1 mouse cellular context compared by ENCODE assay signal in genomic region chr13:56135231-56136052, GRCm38 (mm10).
TF ChIP-seq lines count a peak whose summit lies in the region.

No protein-coding gene starts in this region.

TF ChIP-seq in CH12.LX, 34 proteins besides CTCF, POLR2A, EP300 and RAD21 (continued from another document):
- TF ChIP-seq MXI1 (IDR thresholded peaks at IDR 0.05; ENCODE audit: low read depth, low read length) (peak; percentile 46; the same call in 1 of the 2 replicates), CHD1 (IDR thresholded peaks at IDR 0.05; ENCODE audit: low read depth, low read length) (no peak), SIN3A (IDR thresholded peaks at IDR 0.05; ENCODE audit: low read length) (no peak), ELF1 (IDR thresholded peaks at IDR 0.05; ENCODE audit: low read depth, low read length) (no peak), ZKSCAN1 (IDR thresholded peaks at IDR 0.05; ENCODE audit: borderline replicate concordance, low read depth, low read length) (peak; percentile 85), USF1 (IDR thresholded peaks at IDR 0.05; ENCODE audit: low read depth, low read length) (no peak), HCFC1 (IDR thresholded peaks at IDR 0.05; ENCODE audit: low read depth, low read length) (peak; percentile 71), KAT2A (IDR thresholded peaks at IDR 0.05; ENCODE audit: insufficient replicate concordance, low read length) (peak; percentile 56; the same call in 1 of the 2 replicates), MAFK (IDR thresholded peaks at IDR 0.05; ENCODE audit: insufficient replicate concordance, low read length) (no peak), MEF2A (IDR thresholded peaks at IDR 0.05; ENCODE audit: borderline replicate concordance, low read depth, low read length) (peak; percentile 20; the same call in 1 of the 2 replicates), NELFE (IDR thresholded peaks at IDR 0.05; ENCODE audit: low read depth, low read length) (peak; percentile 72), USF2 (conservative IDR thresholded peaks at IDR 0.05; ENCODE audit: low read depth, low read length) (no peak), CHD2 (IDR thresholded peaks at IDR 0.05; ENCODE audit: low read length) (peak; percentile 34; the same call in 1 of the 2 replicates), E2F4 (IDR thresholded peaks at IDR 0.05; ENCODE audit: insufficient replicate concordance, low read depth, low read length) (no peak), POLR2AphosphoS2 (IDR thresholded peaks at IDR 0.05; ENCODE audit: low read depth, low read length) (peak; percentile 32; the same call in 1 of the 2 replicates), NRF1 (IDR thresholded peaks at IDR 0.05; ENCODE audit: low read depth, low read length) (peak; percentile 20; the same call in 1 of the 2 replicates), MAZ (IDR thresholded peaks at IDR 0.05; ENCODE audit: low read depth, low read length) (peak; percentile 39; the same call in 1 of the 2 replicates), UBTF (IDR thresholded peaks at IDR 0.05; ENCODE audit: low read depth, low read length) (peak; percentile 64; the same call in 1 of the 2 replicates), MAX (IDR thresholded peaks at IDR 0.05; ENCODE audit: low read length) (0 out of 2 replicates have a peak, but pooled peaks have one; percentile 56), TCF12 (IDR thresholded peaks at IDR 0.05; ENCODE audit: low read depth, low read length) (peak; percentile 88)
